Mouse (Mus musculus) embryonic facial prominence, embryonic 11.5 days (tissue): ENCODE measurements around the gene Tmem117. TPM values are rescaled to one million over a fixed set of nuclear protein-coding genes. Genes with fewer than 3 reads are reported as not detected.

Source experiments
- ATAC-seq: fragments of 200-750 bp; cut with Nextera tagmentation; replicated peaks from 2 replicates; pipeline ENCODE4 v1.8.0; 2017; ENCODE audit warnings: low read depth; ENCODE audit not compliant: insufficient number of reproducible peaks, low FRiP score, low TSS enrichment
- DNase-seq: peaks from one replicate; pipeline ENCODE4 v3.0.0-alpha.2; 2015; ENCODE audit warnings: low spot score
- H3K27ac ChIP-seq: fragments of 300-500 bp; sonication (generic); replicated peaks from 2 replicates; pipeline ENCODE4 v1.5.1; 2014; ENCODE audit warnings: mild to moderate bottlenecking, low read depth, low read length, control low read depth
- H3K27me3 ChIP-seq: fragments of 300-500 bp; sonication (generic); 2 replicates; pipeline ENCODE4 v1.6.1; 2014; ENCODE audit warnings: mild to moderate bottlenecking, low read length, moderate library complexity, mixed read lengths; ENCODE audit not compliant: control insufficient read depth, insufficient read depth
- H3K36me3 ChIP-seq: fragments of 300-500 bp; sonication (generic); replicated peaks from 2 replicates; pipeline ENCODE4 v1.6.1; 2014; ENCODE audit warnings: low read depth, mild to moderate bottlenecking, low read length, moderate library complexity, mixed read lengths; ENCODE audit not compliant: control insufficient read depth, insufficient read depth
- H3K4me1 ChIP-seq: fragments of 300-500 bp; sonication (generic); 2 replicates; pipeline ENCODE4 v1.6.1; 2014; ENCODE audit warnings: low read length, mixed read lengths; ENCODE audit not compliant: control insufficient read depth, insufficient read depth
- H3K4me2 ChIP-seq: fragments of 300-500 bp; sonication (generic); 2 replicates; pipeline ENCODE4 v1.6.1; 2014; ENCODE audit warnings: low read depth, mild to moderate bottlenecking, control low read depth, low read length, moderate library complexity
- H3K4me3 ChIP-seq: fragments of 300-500 bp; sonication (generic); 2 replicates; pipeline ENCODE4 v1.5.1; 2014; ENCODE audit warnings: low read depth, low read length, control low read depth
- H3K9ac ChIP-seq: fragments of 300-500 bp; sonication (generic); replicated peaks from 2 replicates; pipeline ENCODE4 v1.6.1; 2014; ENCODE audit warnings: mild to moderate bottlenecking, control low read depth, low read length
- H3K9me3 ChIP-seq: fragments of 300-500 bp; sonication (generic); replicated peaks from 2 replicates; pipeline ENCODE4 v1.6.1; 2016; ENCODE audit warnings: mild to moderate bottlenecking, low read length, inconsistent platforms, mixed read lengths; ENCODE audit not compliant: control insufficient read depth
- WGBS: fragments of 180-500 bp; shearing (Covaris S2); extraction: QIAGEN DNeasy Blood & Tissue Kit; methylation state at CpG from one replicate; pipeline ENCODE4 v1.1.7; 2014; 5-methylcytosine and 5-hydroxymethylcytosine counted together
- polyA plus RNA-seq: library from polyadenylated mRNA; unstranded; fragments of >200 nt; fragmentation: Nextera tagmentation; extraction: Ambion mirVana; gene quantifications from 2 replicates; pipeline ENCODE4 v1.2.1, GENCODE M21; 2014

Tmem117 gene
- polyA plus RNA-seq, 1 experiment from 2014 or later = 1.9 TPM

- Histone ChIP-seq H3K4me2 (no peak overlapping the region), H3K9me3 (no peaks in the 10 kb centered on the region), H3K4me3 (no peak overlapping the region), H3K27me3 (no peaks in the 10 kb centered on the region), H3K27ac (no peak overlapping the region), H3K4me1 (no peaks in the 10 kb centered on the region), H3K9ac (no peak overlapping the region), H3K36me3 (no peaks in the 10 kb centered on the region)
- WGBS = 69% methylated on average over 13 of the region's 13 CpGs
- ATAC-seq (no peak), DNase-seq (no peak)
Observed at GRCm38 (mm10) chr15:94649766-94650120, 20.7 kb downstream of the Tmem117 start.

- Histone ChIP-seq H3K9ac (no peak overlapping the region), H3K4me2 (no peak overlapping the region), H3K4me3 (no peak overlapping the region), H3K36me3 (no peaks in the 10 kb centered on the region), H3K27ac (no peak overlapping the region), H3K27me3 (no peaks in the 10 kb centered on the region), H3K4me1 (no peaks in the 10 kb centered on the region), H3K9me3 (no peaks in the 10 kb centered on the region)
- DNase-seq (no peak), ATAC-seq (no peak)
- whole genome bisulfite sequencing = 80% methylated on average over 9 of the region's 9 CpGs
Observed at GRCm38 (mm10) chr15:94651350-94651749, 22.3 kb downstream of the Tmem117 start.

- Histone ChIP-seq H3K27ac (no peak overlapping the region), H3K36me3 (no peaks in the 10 kb centered on the region), H3K4me1 (no peaks in the 10 kb centered on the region), H3K9ac (no peak overlapping the region), H3K27me3 (no peaks in the 10 kb centered on the region), H3K4me2 (no peak overlapping the region), H3K4me3 (no peak overlapping the region), H3K9me3 (no peaks in the 10 kb centered on the region)
- 60% methylated on average over 13 of the region's 13 CpGs for WGBS
- ATAC-seq (no peak), DNase-seq (no peak)
Observed at GRCm38 (mm10) chr15:94651969-94652842, 23.2 kb downstream of the Tmem117 start.

GRCm38 (mm10) chr15:94652843-94653206 lies 23.8 kb downstream of the Tmem117 start:
- H3K4me1 ChIP-seq = no peaks in the 10 kb centered on the region
- no peak overlapping the region for H3K4me3 ChIP-seq
- no peaks in the 10 kb centered on the region for H3K27me3 ChIP-seq
- ATAC-seq = no peak
- no peak overlapping the region for H3K27ac ChIP-seq
- no peak for DNase-seq
- 71% methylated on average over 3 of the region's 3 CpGs for WGBS
- H3K36me3 ChIP-seq = no peaks in the 10 kb centered on the region
- no peak overlapping the region for H3K4me2 ChIP-seq
- H3K9me3 ChIP-seq = no peaks in the 10 kb centered on the region
- no peak overlapping the region for H3K9ac ChIP-seq

GRCm38 (mm10) chr15:94655811-94656323 lies 26.8 kb downstream of the Tmem117 start:
- no peak overlapping the region for H3K4me3 ChIP-seq

GRCm38 (mm10) chr15:94657882-94658281 lies 28.9 kb downstream of the Tmem117 start:
- no peak overlapping the region for H3K4me2 ChIP-seq
- no peaks in the 10 kb centered on the region for H3K9me3 ChIP-seq
- DNase-seq = peak; percentile 34
- H3K9ac ChIP-seq = no peak overlapping the region
- H3K27me3 ChIP-seq = no peaks in the 10 kb centered on the region
- no peak overlapping the region for H3K4me3 ChIP-seq
- no peak for ATAC-seq
- H3K36me3 ChIP-seq = no peaks in the 10 kb centered on the region
- no peak overlapping the region for H3K27ac ChIP-seq
- 40% methylated on average over 6 of the region's 6 CpGs for WGBS
- H3K4me1 ChIP-seq = no peaks in the 10 kb centered on the region

More at GRCm38 (mm10) chr15:94655811-94656323, 26.8 kb downstream of the Tmem117 start:
- DNase-seq (no peak), ATAC-seq (no peak)
- Histone ChIP-seq H3K9ac (no peak overlapping the region), H3K27ac (no peak overlapping the region), H3K27me3 (no peaks in the 10 kb centered on the region), H3K9me3 (no peaks in the 10 kb centered on the region), H3K4me2 (no peak overlapping the region), H3K36me3 (no peaks in the 10 kb centered on the region), H3K4me1 (no peaks in the 10 kb centered on the region)
- 89% methylated on average over 13 of the region's 13 CpGs for WGBS

GRCm38 (mm10) chr15:94658392-94659111 lies 29.5 kb downstream of the Tmem117 start:
- WGBS = 64% methylated on average over 13 of the region's 13 CpGs
- Histone ChIP-seq H3K4me3 (no peak overlapping the region), H3K9ac (peak overlapping the region; percentile 19; the same call in 1 of the 2 replicates), H3K4me1 (no peaks in the 10 kb centered on the region), H3K4me2 (no peak overlapping the region; the same call in 1 of the 2 replicates), H3K36me3 (no peaks in the 10 kb centered on the region), H3K27ac (no peak overlapping the region), H3K9me3 (no peaks in the 10 kb centered on the region), H3K27me3 (no peaks in the 10 kb centered on the region)
- no peak for DNase-seq
- no peak for ATAC-seq

GRCm38 (mm10) chr15:94659112-94659437 lies 30.0 kb downstream of the Tmem117 start:
- Histone ChIP-seq H3K27ac (no peak overlapping the region), H3K4me2 (no peak overlapping the region), H3K36me3 (no peaks in the 10 kb centered on the region), H3K9me3 (no peaks in the 10 kb centered on the region), H3K27me3 (no peaks in the 10 kb centered on the region), H3K4me3 (no peak overlapping the region), H3K9ac (peak overlapping the region; percentile 19; the same call in 1 of the 2 replicates), H3K4me1 (no peaks in the 10 kb centered on the region)
- ATAC-seq = peak; percentile 55; the same call in 1 of the 2 replicates
- WGBS = 27% methylated on average over 6 of the region's 6 CpGs
- DNase-seq = peak; percentile 60
